Mouse (Mus musculus) CH12.LX (cell line): ENCODE results near the gene Fam124a. TPM values are rescaled to one million over a fixed set of nuclear protein-coding genes. Genes with fewer than 3 reads are reported as not detected.

ENCODE experiments used
- DNase-seq: peaks from one replicate; pipeline ENCODE4 v3.0.0-alpha.2; 2013; ENCODE audit errors: extremely low read depth
- H3K27ac ChIP-seq: 2 replicates; pipeline ENCODE4 v1.5.1; 2012; ENCODE audit warnings: low read depth, mild to moderate bottlenecking, control low read depth, moderate library complexity; ENCODE audit not compliant: insufficient read depth
- H3K27me3 ChIP-seq: replicated peaks from 2 replicates; pipeline ENCODE3; 2012; ENCODE audit warnings: inconsistent platforms
- H3K36me3 ChIP-seq, 2 experiments: replicated peaks in 1 of 2; 2 replicates each; pipeline versions ENCODE3 to v1.6.1; 2012; ENCODE audit warnings: inconsistent platforms in 1 of 2, low read length in 1 of 2, mild to moderate bottlenecking in 1 of 2, mixed read lengths in 1 of 2, moderate library complexity in 1 of 2; ENCODE audit not compliant: control insufficient read depth in 1 of 2, insufficient read depth in 1 of 2
- H3K4me1 ChIP-seq, 2 experiments: 2 replicates each; pipeline ENCODE4 v1.6.1; 2012; ENCODE audit warnings: inconsistent platforms in 1 of 2, moderate library complexity in 1 of 2; ENCODE audit not compliant: insufficient read depth in 2 of 2, control insufficient read depth in 1 of 2
- H3K4me2 ChIP-seq: 2 replicates; pipeline ENCODE4 v1.6.1; 2012; ENCODE audit warnings: low read depth, mild to moderate bottlenecking, control low read depth; ENCODE audit not compliant: poor library complexity, insufficient read depth, severe bottlenecking
- H3K4me3 ChIP-seq, 3 experiments: fragments of 150-350 bp in 1 of 3; sonication (generic) in 1 of 3; replicated peaks in 1 of 3; 2 replicates each; pipeline versions ENCODE3 to v1.5.1; 2011 to 2012; ENCODE audit warnings: low read depth in 2 of 3, low read length in 2 of 3, mild to moderate bottlenecking in 2 of 3, moderate library complexity in 2 of 3, control low read depth in 1 of 3, improper control_type of control experiment in 1 of 3, inconsistent platforms in 1 of 3, mixed read lengths in 1 of 3; ENCODE audit not compliant: poor library complexity in 1 of 3
- H3K79me2 ChIP-seq: replicated peaks from 2 replicates; pipeline ENCODE4 v1.6.1; 2012; ENCODE audit warnings: mild to moderate bottlenecking, moderate library complexity; ENCODE audit not compliant: control insufficient read depth, poor library complexity, insufficient read depth, severe bottlenecking; ENCODE audit errors: extremely low read depth
- H3K9ac ChIP-seq: 2 replicates; pipeline ENCODE4 v1.6.1; 2012; ENCODE audit warnings: low read depth, mild to moderate bottlenecking, control low read depth, moderate library complexity; ENCODE audit not compliant: insufficient read depth
- H3K9me3 ChIP-seq: replicated peaks from 2 replicates; pipeline ENCODE3; 2012; ENCODE audit warnings: low read length, inconsistent platforms, mixed read lengths
- BHLHE40 ChIP-seq: IDR thresholded peaks from 2 replicates; pipeline ENCODE4 v1.6.1; 2011; ENCODE audit warnings: mild to moderate bottlenecking, low read depth, low read length, improper control_type of control experiment
- ELF1 ChIP-seq: IDR thresholded peaks from 2 replicates; pipeline ENCODE4 v1.6.1; 2014; ENCODE audit warnings: low read depth, mild to moderate bottlenecking, inconsistent platforms, low read length, improper control_type of control experiment
- ETS1 ChIP-seq: conservative IDR thresholded peaks from 2 replicates; pipeline ENCODE4 v1.6.1; 2012; ENCODE audit warnings: low read depth, mild to moderate bottlenecking, inconsistent platforms, low read length, improper control_type of control experiment, moderate library complexity
- GABPA ChIP-seq: IDR thresholded peaks from 2 replicates; pipeline ENCODE4 v1.6.1; 2012; ENCODE audit warnings: low read depth, low read length, improper control_type of control experiment, inconsistent platforms; ENCODE audit not compliant: insufficient replicate concordance
- HCFC1 ChIP-seq: IDR thresholded peaks from 2 replicates; pipeline ENCODE4 v1.6.1; 2012; ENCODE audit warnings: low read depth, mild to moderate bottlenecking, inconsistent platforms, low read length, improper control_type of control experiment
- IRF4 ChIP-seq: IDR thresholded peaks from 2 replicates; pipeline ENCODE4 v1.6.1; 2014; ENCODE audit warnings: low read depth, mild to moderate bottlenecking, inconsistent platforms, low read length, improper control_type of control experiment
- KAT2A ChIP-seq: IDR thresholded peaks from 2 replicates; pipeline ENCODE4 v1.6.1; 2012; ENCODE audit warnings: low read length, improper control_type of control experiment, inconsistent platforms; ENCODE audit not compliant: insufficient replicate concordance
- MAFK ChIP-seq: IDR thresholded peaks from 2 replicates; pipeline ENCODE4 v1.6.1; 2011; ENCODE audit warnings: low read length, improper control_type of control experiment; ENCODE audit not compliant: insufficient replicate concordance
- MAZ ChIP-seq: IDR thresholded peaks from 2 replicates; pipeline ENCODE4 v1.6.1; 2012; ENCODE audit warnings: low read depth, mild to moderate bottlenecking, inconsistent platforms, low read length, improper control_type of control experiment, moderate library complexity
- MEF2A ChIP-seq: IDR thresholded peaks from 2 replicates; pipeline ENCODE4 v1.6.1; 2014; ENCODE audit warnings: low read depth, mild to moderate bottlenecking, inconsistent platforms, low read length, improper control_type of control experiment, borderline replicate concordance
- MXI1 ChIP-seq: IDR thresholded peaks from 2 replicates; pipeline ENCODE4 v1.6.1; 2011; ENCODE audit warnings: mild to moderate bottlenecking, low read depth, low read length, improper control_type of control experiment
- NRF1 ChIP-seq: IDR thresholded peaks from 2 replicates; pipeline ENCODE4 v1.6.1; 2014; ENCODE audit warnings: low read depth, mild to moderate bottlenecking, inconsistent platforms, low read length, improper control_type of control experiment, moderate library complexity
- POLR2AphosphoS2 ChIP-seq: IDR thresholded peaks from 2 replicates; pipeline ENCODE4 v1.6.1; 2011; ENCODE audit warnings: low read depth, low read length, improper control_type of control experiment
- RAD21 ChIP-seq: IDR thresholded peaks from 2 replicates; pipeline ENCODE4 v1.6.1; 2011; ENCODE audit warnings: low read depth, mild to moderate bottlenecking, low read length, improper control_type of control experiment, moderate library complexity
- RCOR1 ChIP-seq: conservative IDR thresholded peaks from 2 replicates; pipeline ENCODE4 v1.6.1; 2012; ENCODE audit warnings: low read depth, mild to moderate bottlenecking, inconsistent platforms, low read length, improper control_type of control experiment
- SIN3A ChIP-seq: IDR thresholded peaks from 2 replicates; pipeline ENCODE4 v1.6.1; 2012; ENCODE audit warnings: low read length, improper control_type of control experiment, inconsistent platforms
- SMC3 ChIP-seq: IDR thresholded peaks from 2 replicates; pipeline ENCODE4 v1.6.1; 2011; ENCODE audit warnings: low read depth, low read length, improper control_type of control experiment
- UBTF ChIP-seq: IDR thresholded peaks from 2 replicates; pipeline ENCODE4 v1.6.1; 2012; ENCODE audit warnings: low read depth, mild to moderate bottlenecking, inconsistent platforms, low read length, improper control_type of control experiment, moderate library complexity
- USF1 ChIP-seq: IDR thresholded peaks from 2 replicates; pipeline ENCODE4 v1.6.1; 2014; ENCODE audit warnings: low read depth, mild to moderate bottlenecking, inconsistent platforms, low read length, improper control_type of control experiment
- ZC3H11A ChIP-seq: IDR thresholded peaks from 2 replicates; pipeline ENCODE4 v1.6.1; 2012; ENCODE audit warnings: low read depth, mild to moderate bottlenecking, inconsistent platforms, low read length, improper control_type of control experiment
- ZKSCAN1 ChIP-seq: IDR thresholded peaks from 2 replicates; pipeline ENCODE4 v1.6.1; 2012; ENCODE audit warnings: low read depth, inconsistent platforms, low read length, improper control_type of control experiment, borderline replicate concordance
- ZMIZ1 ChIP-seq: IDR thresholded peaks from 2 replicates; pipeline ENCODE4 v1.6.1; 2012; ENCODE audit warnings: low read depth, mild to moderate bottlenecking, inconsistent platforms, low read length, improper control_type of control experiment
- ZNF384 ChIP-seq: IDR thresholded peaks from 2 replicates; pipeline ENCODE4 v1.6.1; 2012; ENCODE audit warnings: low read depth, low read length, improper control_type of control experiment, inconsistent platforms
- dilution Hi-C: fragments of 300-500 bp; cut with MboI; formaldehyde crosslinking; loops from 2 replicates; pipeline ENCODE4 v1.14.3; 2020; ENCODE audit warnings: low sequenced_read_pairs; ENCODE audit not compliant: extremely low pct_unique_long_range_greater_than_20kb, extremely low pct_ligation_motif_present
- in situ Hi-C: fragments of 300-500 bp; cut with MboI; formaldehyde crosslinking; loops from 3 replicates; pipeline ENCODE4 v1.14.3; 2019; ENCODE audit warnings: low sequenced_read_pairs, low pct_ligation_motif_present, low pct_unique_long_range_greater_than_20kb, mixed read lengths
- polyA plus RNA-seq: library from polyadenylated mRNA; unstranded; fragments of >175 nt; gene quantifications from 2 replicates; pipeline ENCODE4 v1.2.1, GENCODE M21; 2012; ENCODE audit warnings: low read depth; ENCODE audit not compliant: insufficient read length
- total RNA-seq, 2 experiments: library from RNA; depleted of rRNA; stranded (reverse); fragments of 300-350 nt in 1 of 2; fragments of >200 nt in 1 of 2; gene quantifications; 2 replicates each; pipeline ENCODE4 v1.2.3; 2012 to 2014

Gene Fam124a
- total and polyA plus RNA-seq, 3 experiments: 0.13 TPM; not detected in 2

GRCm38 (mm10) chr14:62555840-62556810, 588 bp downstream of the Fam124a start:
- H3K9me3 ChIP-seq: no peaks in the 10 kb centered on the region
- H3K4me3 ChIP-seq: no peak overlapping the region
- H3K4me1 ChIP-seq: no peaks in the 10 kb centered on the region
- no peaks in the 10 kb centered on the region for H3K27me3 ChIP-seq
- no peak overlapping the region for H3K27ac ChIP-seq
- no peak overlapping the region for H3K9ac ChIP-seq
- TF ChIP-seq UBTF (no peak), MAZ (no peak), KAT2A (no peak), ETS1 (no peak), BHLHE40 (no peak), IRF4 (no peak), POLR2AphosphoS2 (no peak), SIN3A (no peak), MEF2A (no peak), SMC3 (no peak), ZKSCAN1 (no peak), NRF1 (no peak), GABPA (no peak), ZNF384 (no peak), RAD21 (no peak), ELF1 (no peak), ZMIZ1 (no peak)
- TF ChIP-seq, all 38 proteins: peak for 0
- no peak overlapping the region for H3K4me2 ChIP-seq
- no peak for DNase-seq
- dilution Hi-C loops: no loop called here
- H3K36me3 ChIP-seq: no peaks in the 10 kb centered on the region
- H3K79me2 ChIP-seq: no peaks in the 10 kb centered on the region
- in situ Hi-C loops: no loop called here

- H3K27me3 ChIP-seq: no peaks in the 10 kb centered on the region
- in situ Hi-C loops: no loop called here
These were observed 1.6 kb downstream of the Fam124a start for GRCm38 (mm10) chr14:62557111-62557510.

More at GRCm38 (mm10) chr14:62557111-62557510, 1.6 kb downstream of the Fam124a start:
- H3K4me3 ChIP-seq: no peak overlapping the region
- no peak overlapping the region for H3K27ac ChIP-seq
- H3K79me2 ChIP-seq: no peaks in the 10 kb centered on the region
- H3K9me3 ChIP-seq: no peaks in the 10 kb centered on the region
- dilution Hi-C loops: no loop called here
- H3K4me2 ChIP-seq: no peak overlapping the region; the same call in 1 of the 2 replicates
- TF ChIP-seq NRF1 (no peak), RCOR1 (no peak), UBTF (no peak), MXI1 (no peak), MAZ (no peak), SMC3 (no peak), USF1 (no peak), KAT2A (no peak), MAFK (no peak), ZC3H11A (no peak), HCFC1 (no peak)
- TF ChIP-seq, all 38 proteins: peak for 0
- Histone ChIP-seq H3K4me1 (peaks cover 0 to 5% of the 10 kb centered on the region in 2 experiments; a peak in 1 of 4 replicates), H3K36me3 (no peaks in the 10 kb centered on the region), H3K9ac (no peak overlapping the region)
- no peak for DNase-seq
